Mouse (Mus musculus): Measurements from ENCODE around the gene Svop. TPM values are rescaled to one million over a fixed set of nuclear protein-coding genes. Genes with fewer than 3 reads are reported as not detected.

Svop gene
- polyA plus RNA-seq, 1 experiment from 2014 or later: 17.6 TPM

DNA sequence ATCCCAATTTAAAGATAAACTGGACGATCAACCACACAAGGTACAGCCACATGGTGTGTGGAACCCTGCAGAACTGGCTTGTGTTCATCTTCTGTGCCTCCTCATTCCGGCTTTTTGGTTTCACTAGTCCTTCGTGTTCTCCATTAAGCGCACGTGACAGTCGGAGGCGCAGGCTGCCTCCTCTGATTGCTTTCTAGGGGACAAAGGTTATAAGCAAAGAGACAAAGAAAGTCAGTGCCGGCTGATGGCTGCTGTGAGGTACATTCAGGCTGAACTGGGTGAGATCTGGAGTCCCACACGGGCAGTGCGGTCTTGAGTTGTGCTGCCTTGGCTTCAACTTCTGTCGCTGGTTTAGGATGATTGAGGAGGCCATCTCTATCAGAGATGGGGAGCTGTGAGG lies 86.8 kb downstream of the Svop start:
- H3K9me3 ChIP-seq (ENCODE audit: control insufficient read depth, low read length): no peaks in the 10 kb centered on the region; the same call in 1 of the 2 replicates
- no peaks in the 10 kb centered on the region for H3K4me1 ChIP-seq (replicated peaks; ENCODE audit: control insufficient read depth, insufficient read depth, low read length)
- no peak overlapping the region for H3K27ac ChIP-seq (ENCODE audit: low read depth, low read length)
- no peak for ATAC-seq (replicated peaks; ENCODE audit: low FRiP score)
- no peak overlapping the region for H3K4me3 ChIP-seq (ENCODE audit: low read depth, low read length)
- no peak overlapping the region for H3K9ac ChIP-seq (ENCODE audit: low read length)
- no peaks in the 10 kb centered on the region for H3K36me3 ChIP-seq (ENCODE audit: control insufficient read depth, insufficient read depth, low read length)
- H3K4me2 ChIP-seq (ENCODE audit: low read depth, low read length, severe bottlenecking): no peak overlapping the region
- 85% methylated on average over 11 of the region's 11 CpGs for WGBS
- no peaks in the 10 kb centered on the region for H3K27me3 ChIP-seq (ENCODE audit: control insufficient read depth, insufficient read depth, low read length)
- no peak for DNase-seq (ENCODE audit: low spot score)

- no peak within 1 kb of the TSS for H3K9ac ChIP-seq (ENCODE audit: low read length)
- no peaks in the 10 kb centered on the region; the same call in 1 of the 2 replicates for H3K9me3 ChIP-seq (ENCODE audit: control insufficient read depth, low read length)
- ATAC-seq (replicated peaks; ENCODE audit: low FRiP score) (no peak), DNase-seq (ENCODE audit: low spot score) (no peak)
- H3K27ac ChIP-seq (ENCODE audit: low read depth, low read length): no peak within 1 kb of the TSS
- WGBS: 64% methylated on average over 5 of the region's 5 CpGs
- H3K36me3 ChIP-seq (ENCODE audit: control insufficient read depth, insufficient read depth, low read length): no peaks in the 10 kb centered on the region
- H3K4me1 ChIP-seq (replicated peaks; ENCODE audit: control insufficient read depth, insufficient read depth, low read length): no peaks in the 10 kb centered on the region
- H3K4me3 ChIP-seq (ENCODE audit: low read depth, low read length): no peak within 1 kb of the TSS
- H3K4me2 ChIP-seq (ENCODE audit: low read depth, low read length, severe bottlenecking): no peak within 1 kb of the TSS
- no peaks in the 10 kb centered on the region for H3K27me3 ChIP-seq (ENCODE audit: control insufficient read depth, insufficient read depth, low read length)
Observed at GRCm38 (mm10) chr5:114003542-114003941, 87.8 kb downstream of the Svop start, which contains the start of gene Dao. Dao (plus strand) TSS chr5:114003703.

GRCm38 (mm10) chr5:113999382-113999781 lies 92.0 kb downstream of the Svop start:
- no peaks in the 10 kb centered on the region; the same call in 1 of the 2 replicates for H3K9me3 ChIP-seq (ENCODE audit: control insufficient read depth, low read length)
- H3K4me3 ChIP-seq (ENCODE audit: low read depth, low read length): no peak overlapping the region
- H3K27me3 ChIP-seq (ENCODE audit: control insufficient read depth, insufficient read depth, low read length): no peaks in the 10 kb centered on the region
- H3K36me3 ChIP-seq (ENCODE audit: control insufficient read depth, insufficient read depth, low read length): no peaks in the 10 kb centered on the region
- H3K4me1 ChIP-seq (replicated peaks; ENCODE audit: control insufficient read depth, insufficient read depth, low read length): no peaks in the 10 kb centered on the region
- no peak overlapping the region for H3K9ac ChIP-seq (ENCODE audit: low read length)
- WGBS: 72% methylated on average over 5 of the region's 5 CpGs
- ATAC-seq (replicated peaks; ENCODE audit: low FRiP score) (no peak), DNase-seq (ENCODE audit: low spot score) (no peak)
- no peak overlapping the region for H3K4me2 ChIP-seq (ENCODE audit: low read depth, low read length, severe bottlenecking)
- H3K27ac ChIP-seq (ENCODE audit: low read depth, low read length): no peak overlapping the region

- no peak for ATAC-seq (replicated peaks; ENCODE audit: low FRiP score)
- WGBS: 57% methylated on average over 2 of the region's 2 CpGs
- Histone ChIP-seq H3K4me1 (replicated peaks; ENCODE audit: control insufficient read depth, insufficient read depth, low read length) (peaks cover 7% of the 10 kb centered on the region; the same call in 1 of the 2 replicates), H3K36me3 (ENCODE audit: control insufficient read depth, insufficient read depth, low read length) (no peaks in the 10 kb centered on the region), H3K9ac (ENCODE audit: low read length) (no peak overlapping the region), H3K9me3 (ENCODE audit: control insufficient read depth, low read length) (no peaks in the 10 kb centered on the region; the same call in 1 of the 2 replicates), H3K4me3 (ENCODE audit: low read depth, low read length) (no peak overlapping the region), H3K27me3 (ENCODE audit: control insufficient read depth, insufficient read depth, low read length) (no peaks in the 10 kb centered on the region), H3K4me2 (ENCODE audit: low read depth, low read length, severe bottlenecking) (no peak overlapping the region), H3K27ac (ENCODE audit: low read depth, low read length) (no peak overlapping the region)
- no peak for DNase-seq (ENCODE audit: low spot score)
Observed at GRCm38 (mm10) chr5:113996458-113996857, 94.9 kb downstream of the Svop start.

GRCm38 (mm10) chr5:113993487-113994465 lies 97.6 kb downstream of the Svop start, which contains the start of gene Ssh1:
Ssh1 (minus strand) TSS chr5:113993894.
- H3K4me2 ChIP-seq (ENCODE audit: low read depth, low read length, severe bottlenecking): peak within 1 kb of the TSS; percentile 67
- H3K9me3 ChIP-seq (ENCODE audit: control insufficient read depth, low read length): no peaks in the 10 kb centered on the region
- DNase-seq (ENCODE audit: low spot score) (peak; percentile 97), ATAC-seq (replicated peaks; ENCODE audit: low FRiP score) (peak; percentile 88)
- peak within 1 kb of the TSS; percentile 67 for H3K27ac ChIP-seq (ENCODE audit: low read depth, low read length)
- H3K4me1 ChIP-seq (replicated peaks; ENCODE audit: control insufficient read depth, insufficient read depth, low read length): peaks cover 7% of the 10 kb centered on the region; the same call in 1 of the 2 replicates
- no peaks in the 10 kb centered on the region for H3K27me3 ChIP-seq (ENCODE audit: control insufficient read depth, insufficient read depth, low read length)
- WGBS: 2% methylated on average over 63 of the region's 83 CpGs
- no peaks in the 10 kb centered on the region for H3K36me3 ChIP-seq (ENCODE audit: control insufficient read depth, insufficient read depth, low read length)
- peak within 1 kb of the TSS; percentile 88 for H3K9ac ChIP-seq (ENCODE audit: low read length)
- H3K4me3 ChIP-seq (ENCODE audit: low read depth, low read length): peak within 1 kb of the TSS; percentile 62

GRCm38 (mm10) chr5:113993031-113993486 lies 98.3 kb downstream of the Svop start:
- peak overlapping the region; percentile 88 for H3K9ac ChIP-seq (ENCODE audit: low read length)
- no peaks in the 10 kb centered on the region for H3K27me3 ChIP-seq (ENCODE audit: control insufficient read depth, insufficient read depth, low read length)
- peaks cover 7% of the 10 kb centered on the region; the same call in 1 of the 2 replicates for H3K4me1 ChIP-seq (replicated peaks; ENCODE audit: control insufficient read depth, insufficient read depth, low read length)
- ATAC-seq (replicated peaks; ENCODE audit: low FRiP score): peak; percentile 80
- H3K9me3 ChIP-seq (ENCODE audit: control insufficient read depth, low read length): no peaks in the 10 kb centered on the region
- 0% methylated on average over 22 of the region's 22 CpGs for WGBS
- DNase-seq (ENCODE audit: low spot score): peak; percentile 81
- peak overlapping the region; percentile 67 for H3K27ac ChIP-seq (ENCODE audit: low read depth, low read length)
- H3K4me2 ChIP-seq (ENCODE audit: low read depth, low read length, severe bottlenecking): peak overlapping the region; percentile 67
- no peaks in the 10 kb centered on the region for H3K36me3 ChIP-seq (ENCODE audit: control insufficient read depth, insufficient read depth, low read length)
- H3K4me3 ChIP-seq (ENCODE audit: low read depth, low read length): peak overlapping the region; percentile 62

- Histone ChIP-seq H3K4me3 (ENCODE audit: low read depth, low read length) (peak overlapping the region; percentile 62), H3K27me3 (ENCODE audit: control insufficient read depth, insufficient read depth, low read length) (no peaks in the 10 kb centered on the region), H3K27ac (ENCODE audit: low read depth, low read length) (peak overlapping the region; percentile 67; the same call in 1 of the 2 replicates), H3K9ac (ENCODE audit: low read length) (peak overlapping the region; percentile 88), H3K36me3 (ENCODE audit: control insufficient read depth, insufficient read depth, low read length) (no peaks in the 10 kb centered on the region), H3K4me1 (replicated peaks; ENCODE audit: control insufficient read depth, insufficient read depth, low read length) (peaks cover 7% of the 10 kb centered on the region; the same call in 1 of the 2 replicates), H3K4me2 (ENCODE audit: low read depth, low read length, severe bottlenecking) (peak overlapping the region; percentile 67), H3K9me3 (ENCODE audit: control insufficient read depth, low read length) (no peaks in the 10 kb centered on the region)
- no peak for DNase-seq (ENCODE audit: low spot score)
- WGBS: 48% methylated on average over 12 of the region's 12 CpGs
- ATAC-seq (replicated peaks; ENCODE audit: low FRiP score): no peak
Observed at GRCm38 (mm10) chr5:113992339-113992831, 99.0 kb downstream of the Svop start.

GRCm38 (mm10) chr5:113991141-113991540 lies 100.2 kb downstream of the Svop start:
- no peak overlapping the region; the same call in 1 of the 2 replicates for H3K9ac ChIP-seq (ENCODE audit: low read length)

More at GRCm38 (mm10) chr5:113991141-113991540, 100.2 kb downstream of the Svop start:
- no peak for DNase-seq (ENCODE audit: low spot score)
- Histone ChIP-seq H3K9me3 (ENCODE audit: control insufficient read depth, low read length) (no peaks in the 10 kb centered on the region), H3K36me3 (ENCODE audit: control insufficient read depth, insufficient read depth, low read length) (no peaks in the 10 kb centered on the region), H3K27me3 (ENCODE audit: control insufficient read depth, insufficient read depth, low read length) (no peaks in the 10 kb centered on the region), H3K27ac (ENCODE audit: low read depth, low read length) (no peak overlapping the region), H3K4me3 (ENCODE audit: low read depth, low read length) (no peak overlapping the region), H3K4me1 (replicated peaks; ENCODE audit: control insufficient read depth, insufficient read depth, low read length) (peaks cover 7% of the 10 kb centered on the region; the same call in 1 of the 2 replicates), H3K4me2 (ENCODE audit: low read depth, low read length, severe bottlenecking) (no peak overlapping the region)
- ATAC-seq (replicated peaks; ENCODE audit: low FRiP score): no peak
- WGBS: 78% methylated on average over 7 of the region's 7 CpGs
